Mouse (Mus musculus): ENCODE data around the gene Fam189a1. TPM values are rescaled to one million over a fixed set of nuclear protein-coding genes. Genes with fewer than 3 reads are reported as not detected.

Gene Fam189a1
- total and polyA plus RNA-seq, 3 experiments, result 0.10 TPM; not detected in 2

DNA sequence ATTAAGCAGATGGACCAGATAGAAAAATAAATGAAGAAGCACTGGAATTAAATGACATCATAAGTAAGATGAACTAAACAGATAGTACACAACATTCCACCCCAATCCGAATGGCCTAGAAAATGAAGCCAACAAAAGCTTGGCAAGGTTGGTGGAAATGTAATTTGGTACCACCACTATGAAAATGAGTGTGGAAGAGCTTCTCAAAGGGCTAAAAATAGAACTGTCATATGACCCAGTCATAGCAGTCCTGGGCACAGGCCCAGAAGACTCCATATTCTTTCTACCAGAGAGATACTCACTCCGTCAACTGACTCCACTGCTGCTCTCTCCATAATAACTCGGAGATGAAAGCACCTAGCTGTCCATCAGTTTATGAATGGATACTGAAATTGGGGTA is 310.3 kb downstream of the Fam189a1 start:
- H3K9ac ChIP-seq (ENCODE audit: insufficient read depth, low read depth), result no peak overlapping the region
- no peaks in the 10 kb centered on the region for H3K36me3 ChIP-seq (replicated peaks in 1 of 2; ENCODE audit: control insufficient read depth in 1 of 2, insufficient read depth in 1 of 2, low read length in 1 of 2)
- no peak for DNase-seq (ENCODE audit: extremely low read depth)
- dilution Hi-C loops (cut with MboI; ENCODE audit: extremely low pct_ligation_motif_present, extremely low pct_unique_long_range_greater_than_20kb, low sequenced_read_pairs) (no loop called here), in situ Hi-C loops (cut with MboI; ENCODE audit: low pct_ligation_motif_present, low pct_unique_long_range_greater_than_20kb, low sequenced_read_pairs) (no loop called here)
- 0 out of 2 replicates have a peak, but pooled peaks have one; percentile 17 for TF ChIP-seq MEF2A (IDR thresholded peaks at IDR 0.05; ENCODE audit: borderline replicate concordance, low read depth, low read length)
- no peak for TF ChIP-seq TBP (conservative IDR thresholded peaks at IDR 0.05; ENCODE audit: low read depth, low read length)
- no peak overlapping the region for H3K4me2 ChIP-seq (ENCODE audit: insufficient read depth, low read depth, poor library complexity, severe bottlenecking)
- peaks cover 0 to 11% of the 10 kb centered on the region in 2 experiments; a peak in 2 of 4 replicates for H3K4me1 ChIP-seq (ENCODE audit: control insufficient read depth in 1 of 2, insufficient read depth in 2 of 2)
- H3K9me3 ChIP-seq (replicated peaks; ENCODE audit: low read length), result no peaks in the 10 kb centered on the region
- no peaks in the 10 kb centered on the region for H3K27me3 ChIP-seq (replicated peaks)
- H3K27ac ChIP-seq (ENCODE audit: insufficient read depth, low read depth), result no peak overlapping the region
- no peak overlapping the region for H3K4me3 ChIP-seq (replicated peaks in 1 of 3; ENCODE audit: low read depth in 2 of 3, low read length in 2 of 3, poor library complexity in 1 of 3)
- no peaks in the 10 kb centered on the region for H3K79me2 ChIP-seq (replicated peaks; ENCODE audit: control insufficient read depth, extremely low read depth, insufficient read depth, poor library complexity, severe bottlenecking)

DNA sequence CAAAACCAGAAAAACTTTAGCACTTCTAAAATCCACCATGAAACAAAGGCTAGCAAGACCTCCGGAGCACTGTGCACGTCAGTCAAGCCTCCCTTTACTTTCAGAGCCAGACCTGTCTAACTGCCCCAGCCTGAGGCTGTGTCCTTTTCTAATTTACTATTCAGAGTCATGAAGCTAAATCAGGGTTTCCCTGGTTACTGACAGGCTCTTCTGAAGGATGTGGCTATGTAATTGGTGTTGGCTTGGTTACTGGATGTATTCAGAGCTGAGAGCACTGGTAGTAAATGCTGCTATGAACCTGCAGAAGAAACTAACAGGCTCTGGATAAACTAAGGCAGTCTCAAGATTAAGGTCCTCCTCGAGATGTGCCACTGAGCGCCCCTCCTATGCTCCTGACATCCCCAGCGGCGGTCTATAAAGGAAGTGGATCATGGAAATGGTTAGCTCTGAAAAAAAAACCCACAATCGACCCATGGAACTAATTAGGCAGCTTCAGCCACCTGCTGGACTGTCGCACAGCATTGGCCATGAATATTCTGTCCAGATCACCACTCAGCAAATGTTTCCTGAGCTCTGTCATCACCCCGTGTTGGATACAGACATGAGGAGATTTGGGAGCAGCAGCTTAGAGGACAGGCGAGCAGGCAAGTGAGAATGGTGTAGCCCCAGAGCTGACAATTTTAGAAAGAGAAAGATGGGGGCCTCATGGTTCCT is 315.3 kb downstream of the Fam189a1 start:
- Histone ChIP-seq H3K79me2 (replicated peaks; ENCODE audit: control insufficient read depth, extremely low read depth, insufficient read depth, poor library complexity, severe bottlenecking) (no peaks in the 10 kb centered on the region), H3K4me1 (ENCODE audit: control insufficient read depth in 1 of 2, insufficient read depth in 2 of 2) (peaks cover 0 to 49% of the 10 kb centered on the region in 2 experiments; a peak in 3 of 4 replicates), H3K4me2 (ENCODE audit: insufficient read depth, low read depth, poor library complexity, severe bottlenecking) (peak overlapping the region; percentile 11; the same call in 1 of the 2 replicates), H3K4me3 (replicated peaks in 1 of 3; ENCODE audit: low read depth in 2 of 3, low read length in 2 of 3, poor library complexity in 1 of 3) (no peak overlapping the region), H3K9ac (ENCODE audit: insufficient read depth, low read depth) (no peak overlapping the region), H3K36me3 (replicated peaks in 1 of 2; ENCODE audit: control insufficient read depth in 1 of 2, insufficient read depth in 1 of 2, low read length in 1 of 2) (no peaks in the 10 kb centered on the region), H3K9me3 (replicated peaks; ENCODE audit: low read length) (no peaks in the 10 kb centered on the region), H3K27me3 (replicated peaks) (no peaks in the 10 kb centered on the region), H3K27ac (ENCODE audit: insufficient read depth, low read depth) (no peak overlapping the region)
- no peak for TF ChIP-seq RAD21 (IDR thresholded peaks at IDR 0.05; ENCODE audit: low read depth, low read length)
- 0 out of 2 replicates have a peak, but pooled peaks have one; percentile 27 for TF ChIP-seq EP300 (IDR thresholded peaks at IDR 0.05; ENCODE audit: low read length)
- TF ChIP-seq KAT2A (IDR thresholded peaks at IDR 0.05; ENCODE audit: insufficient replicate concordance, low read length), result no peak
- TF ChIP-seq CTCF (conservative IDR thresholded peaks at IDR 0.05 in 1 of 2, IDR thresholded peaks at IDR 0.05 in 1 of 2; ENCODE audit: low read depth in 2 of 2, low read length in 2 of 2), result 0 out of 4 replicates have a peak, but pooled peaks of 1 of the 2 experiments have one; percentile 0
- no peak for TF ChIP-seq ZMIZ1 (IDR thresholded peaks at IDR 0.05; ENCODE audit: low read depth, low read length)
- TF ChIP-seq MAFK (IDR thresholded peaks at IDR 0.05; ENCODE audit: insufficient replicate concordance, low read length), result no peak
- no peak for TF ChIP-seq SMC3 (IDR thresholded peaks at IDR 0.05; ENCODE audit: low read depth, low read length)
- TF ChIP-seq ETS1 (conservative IDR thresholded peaks at IDR 0.05; ENCODE audit: low read depth, low read length), result 0 out of 2 replicates have a peak, but pooled peaks have one; percentile 23
- TF ChIP-seq TCF12 (IDR thresholded peaks at IDR 0.05; ENCODE audit: low read depth, low read length), result 0 out of 2 replicates have a peak, but pooled peaks have one; percentile 32
- TF ChIP-seq HCFC1 (IDR thresholded peaks at IDR 0.05; ENCODE audit: low read depth, low read length), result no peak
- dilution Hi-C loops (cut with MboI; ENCODE audit: extremely low pct_ligation_motif_present, extremely low pct_unique_long_range_greater_than_20kb, low sequenced_read_pairs) (no loop called here), in situ Hi-C loops (cut with MboI; ENCODE audit: low pct_ligation_motif_present, low pct_unique_long_range_greater_than_20kb, low sequenced_read_pairs) (no loop called here)
- no peak for DNase-seq (ENCODE audit: extremely low read depth)

DNA sequence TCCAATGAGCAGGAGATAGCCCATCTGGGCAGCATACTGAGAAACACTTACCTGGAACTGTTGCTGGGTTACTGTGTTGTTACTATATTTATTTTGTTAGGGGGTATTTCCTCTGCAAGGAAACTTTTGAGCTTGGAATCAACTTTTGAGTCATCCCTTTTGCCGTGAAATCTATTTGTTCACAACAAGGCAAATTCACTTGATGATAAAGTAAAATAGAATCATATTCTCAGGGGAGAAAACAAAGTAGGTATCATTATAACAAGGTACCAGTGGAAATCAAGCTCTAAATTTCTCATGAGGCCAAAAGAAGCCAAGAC is 315.8 kb downstream of the Fam189a1 start:
- dilution Hi-C loops (cut with MboI; ENCODE audit: extremely low pct_ligation_motif_present, extremely low pct_unique_long_range_greater_than_20kb, low sequenced_read_pairs), result no loop called here
- Histone ChIP-seq H3K9ac (ENCODE audit: insufficient read depth, low read depth) (no peak overlapping the region), H3K4me1 (ENCODE audit: control insufficient read depth in 1 of 2, insufficient read depth in 2 of 2) (peaks cover 0 to 47% of the 10 kb centered on the region in 2 experiments; a peak in 3 of 4 replicates), H3K4me3 (replicated peaks in 1 of 3; ENCODE audit: low read depth in 2 of 3, low read length in 2 of 3, poor library complexity in 1 of 3) (no peak overlapping the region), H3K79me2 (replicated peaks; ENCODE audit: control insufficient read depth, extremely low read depth, insufficient read depth, poor library complexity, severe bottlenecking) (no peaks in the 10 kb centered on the region), H3K27ac (ENCODE audit: insufficient read depth, low read depth) (no peak overlapping the region), H3K4me2 (ENCODE audit: insufficient read depth, low read depth, poor library complexity, severe bottlenecking) (peak overlapping the region; percentile 78), H3K9me3 (replicated peaks; ENCODE audit: low read length) (no peaks in the 10 kb centered on the region), H3K27me3 (replicated peaks) (no peaks in the 10 kb centered on the region), H3K36me3 (replicated peaks in 1 of 2; ENCODE audit: control insufficient read depth in 1 of 2, insufficient read depth in 1 of 2, low read length in 1 of 2) (no peaks in the 10 kb centered on the region)
- peak; percentile 27 for DNase-seq (ENCODE audit: extremely low read depth)
- TF ChIP-seq ZNF384 (IDR thresholded peaks at IDR 0.05; ENCODE audit: low read depth, low read length) (no peak), IRF4 (IDR thresholded peaks at IDR 0.05; ENCODE audit: low read depth, low read length) (peak; percentile 63), SMC3 (IDR thresholded peaks at IDR 0.05; ENCODE audit: low read depth, low read length) (no peak), RCOR1 (conservative IDR thresholded peaks at IDR 0.05; ENCODE audit: low read depth, low read length) (no peak), CHD2 (IDR thresholded peaks at IDR 0.05; ENCODE audit: low read length) (peak; percentile 3; the same call in 1 of the 2 replicates), MEF2A (IDR thresholded peaks at IDR 0.05; ENCODE audit: borderline replicate concordance, low read depth, low read length) (0 out of 2 replicates have a peak, but pooled peaks have one; percentile 35), MAFK (IDR thresholded peaks at IDR 0.05; ENCODE audit: insufficient replicate concordance, low read length) (no peak), NELFE (IDR thresholded peaks at IDR 0.05; ENCODE audit: low read depth, low read length) (no peak), MAZ (IDR thresholded peaks at IDR 0.05; ENCODE audit: low read depth, low read length) (no peak), JUND (conservative IDR thresholded peaks at IDR 0.05; ENCODE audit: low read depth, low read length) (no peak), EP300 (IDR thresholded peaks at IDR 0.05; ENCODE audit: low read length) (peak; percentile 67; the same call in 1 of the 2 replicates)
- in situ Hi-C loops (cut with MboI; ENCODE audit: low pct_ligation_motif_present, low pct_unique_long_range_greater_than_20kb, low sequenced_read_pairs), result no loop called here
